Mouse (Mus musculus) erythroid progenitor cell, adult 5-6 weeks (primary cell): Measurements from ENCODE around the gene Efemp2. TPM values are rescaled to one million over a fixed set of nuclear protein-coding genes. Genes with fewer than 3 reads are reported as not detected.
"Not testable (repeated sequence)": the region's sequence is repeated elsewhere in the genome, so short reads cannot be mapped to it uniquely, and the experiment has no call there.

Experiments used
- ATAC-seq: replicated peaks from 2 replicates; pipeline ENCODE4 v1.8.0; 2016; ENCODE audit warnings: moderate number of reproducible peaks, mild to moderate bottlenecking, moderate TSS enrichment, inconsistent platforms; ENCODE audit not compliant: poor library complexity, low FRiP score, severe bottlenecking
- total RNA-seq, 2 experiments: library from RNA; stranded (forward) in 1 of 2; stranded (reverse) in 1 of 2; fragments of 150-400 nt in 1 of 2; fragments of 186-747, 209-891 nt in 1 of 2; gene quantifications; 2 replicates each; pipeline versions ENCODE4 v1.2.3 to v1.2.4; 2015 to 2017; ENCODE audit warnings: low replicate concordance in 2 of 2

The Efemp2 gene
- total RNA-seq, 2 experiments from 2014 or later, result not detected

DNA sequence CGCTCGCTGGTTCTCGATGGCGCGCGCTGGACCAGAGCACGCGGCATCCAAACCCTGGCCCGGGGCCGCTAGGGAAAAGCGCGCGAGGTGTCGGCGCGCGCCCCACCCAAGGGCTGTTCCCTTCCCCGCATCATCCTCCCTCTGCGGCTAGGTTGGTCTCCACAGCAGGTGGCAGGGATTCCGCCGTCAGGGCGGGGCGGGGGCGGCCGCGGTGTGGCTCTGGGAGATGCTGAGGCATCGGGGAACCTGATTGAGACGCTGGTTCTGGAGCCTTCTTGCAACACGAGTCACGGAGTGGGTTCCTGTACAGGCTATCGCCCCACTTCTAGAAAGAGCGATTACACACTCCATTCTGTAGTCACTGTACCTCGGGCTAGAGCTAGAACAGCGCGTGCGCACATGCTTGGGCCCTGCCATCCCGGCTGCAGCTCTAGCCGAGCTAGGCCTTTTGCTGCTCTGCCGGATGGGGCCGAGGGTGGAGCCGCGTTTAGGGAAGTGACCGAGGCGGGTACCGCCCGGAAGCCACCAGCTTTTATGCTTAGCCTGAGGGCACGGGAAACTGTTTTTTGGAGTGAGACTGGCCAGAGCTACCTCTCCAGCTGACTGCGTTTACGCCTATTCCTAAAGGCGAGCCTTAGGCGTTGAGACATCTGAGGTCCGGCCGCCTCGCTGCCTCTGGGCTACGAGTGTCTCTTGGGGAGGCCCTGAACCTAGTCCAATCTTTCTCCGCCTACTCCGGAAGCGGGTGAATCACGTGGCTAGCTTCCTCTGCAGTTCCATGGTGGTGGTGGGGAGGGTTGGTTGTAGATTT, 17.3 kb downstream of the Efemp2 start:
- ATAC-seq, result peak; percentile 36

DNA sequence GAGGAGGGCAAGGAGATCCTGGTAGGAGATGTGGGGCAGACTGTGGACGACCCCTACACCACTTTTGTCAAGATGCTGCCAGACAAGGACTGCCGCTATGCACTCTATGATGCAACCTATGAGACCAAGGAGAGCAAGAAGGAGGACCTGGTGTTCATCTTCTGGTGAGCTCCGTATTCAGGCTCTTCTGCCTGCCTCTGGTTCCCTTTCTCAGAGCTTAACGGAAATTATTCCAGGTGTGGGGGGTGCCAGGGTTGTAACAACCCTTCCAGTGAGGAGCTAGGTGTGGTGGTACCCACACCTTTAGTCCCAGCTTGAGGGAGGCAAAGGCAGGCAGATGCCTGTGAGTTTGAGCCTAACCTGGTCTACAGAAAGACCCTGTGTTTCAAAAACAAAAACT, 18.9 kb downstream of the Efemp2 start:
- ATAC-seq, result no peak

DNA sequence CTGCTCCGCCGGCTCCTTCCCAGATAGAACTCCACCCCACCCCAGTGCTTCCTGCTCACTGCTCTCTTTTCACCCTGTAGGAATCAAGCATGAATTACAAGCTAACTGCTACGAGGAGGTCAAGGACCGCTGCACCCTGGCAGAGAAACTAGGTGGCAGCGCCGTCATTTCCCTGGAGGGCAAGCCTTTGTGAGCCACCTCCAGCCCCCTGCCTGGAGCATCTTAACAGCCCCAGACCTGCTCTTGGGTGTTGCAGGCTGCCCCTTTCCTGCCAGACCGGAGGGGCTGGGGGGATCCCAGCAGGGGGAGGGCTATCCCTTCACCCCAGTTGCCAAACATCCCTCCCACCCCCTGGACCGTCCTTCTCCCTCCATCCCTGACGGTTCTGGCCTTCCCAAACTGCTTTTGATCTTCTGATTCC, 19.6 kb downstream of the Efemp2 start:
- not testable (repeated sequence) for ATAC-seq

DNA sequence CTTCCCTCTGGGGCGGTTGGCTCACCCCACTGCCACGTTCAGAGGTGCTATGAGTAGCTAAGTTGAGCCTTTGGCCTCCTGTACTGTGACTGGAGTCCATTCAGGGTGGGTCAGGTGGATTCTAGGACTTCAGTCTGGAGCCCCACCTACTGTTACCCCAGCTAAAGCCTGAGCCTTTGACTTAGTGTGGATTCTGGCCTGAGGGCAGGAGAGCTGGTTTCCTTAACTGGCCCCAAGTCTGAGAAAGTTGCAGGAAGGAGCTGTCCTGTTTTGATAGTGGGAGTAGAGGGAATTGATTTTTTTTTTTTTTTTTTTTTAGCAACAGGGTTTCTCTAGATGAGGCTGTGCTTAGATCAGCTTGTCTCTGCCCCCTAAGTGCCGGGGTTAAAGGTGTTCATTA, 20.6 kb downstream of the Efemp2 start:
- no peak for ATAC-seq

DNA sequence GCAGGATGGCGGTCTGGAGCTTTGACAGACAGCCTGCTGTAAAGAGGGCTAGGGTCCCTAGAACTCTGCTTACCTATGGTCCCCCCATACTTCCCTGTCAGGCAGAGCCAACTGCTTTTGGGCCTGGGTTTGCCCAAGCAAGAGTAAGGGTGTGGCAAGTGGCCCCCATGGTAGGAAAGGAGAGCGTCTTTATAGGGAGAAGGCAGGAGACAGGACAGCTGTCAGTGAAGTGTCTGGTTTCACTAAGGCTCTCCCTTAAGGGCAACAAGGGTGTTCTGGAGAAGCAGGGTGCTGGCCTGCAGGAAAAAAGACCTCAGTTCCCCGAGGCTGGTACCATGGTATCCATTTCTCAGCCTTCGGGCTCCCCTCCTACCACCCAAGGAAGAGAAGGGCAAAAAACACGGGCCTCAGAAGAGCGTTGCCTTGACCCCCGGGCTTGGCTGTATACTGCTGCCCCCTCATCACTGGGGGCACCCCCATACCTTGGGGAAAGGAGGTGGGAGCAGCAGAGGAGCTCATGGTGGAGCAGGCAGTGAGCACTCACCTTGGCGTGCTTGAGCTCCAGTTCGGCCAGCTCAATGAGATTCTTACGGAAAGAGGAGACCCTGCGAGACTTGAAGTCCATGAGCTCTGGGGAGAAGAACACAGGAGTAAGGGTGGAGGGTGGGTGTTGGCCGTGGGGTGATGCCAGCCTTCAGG, 21.7 kb downstream of the Efemp2 start:
- ATAC-seq, result no peak

DNA sequence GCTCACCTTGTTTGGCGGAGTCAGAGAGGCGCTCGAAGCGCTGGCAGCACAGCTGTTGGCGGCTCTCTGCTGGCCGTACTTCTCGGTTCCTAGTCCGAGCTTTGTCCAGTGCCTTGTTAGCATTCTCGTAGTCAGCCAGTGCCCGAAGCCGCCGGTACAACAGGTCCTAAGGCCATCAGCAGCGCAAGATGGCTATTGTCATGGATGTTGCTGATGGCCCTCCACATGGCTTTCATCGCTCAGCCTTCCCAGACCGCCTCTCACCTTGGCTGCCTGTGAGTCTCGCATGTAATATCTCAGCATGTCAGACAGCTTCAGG, 22.3 kb downstream of the Efemp2 start:
- ATAC-seq, result no peak

DNA sequence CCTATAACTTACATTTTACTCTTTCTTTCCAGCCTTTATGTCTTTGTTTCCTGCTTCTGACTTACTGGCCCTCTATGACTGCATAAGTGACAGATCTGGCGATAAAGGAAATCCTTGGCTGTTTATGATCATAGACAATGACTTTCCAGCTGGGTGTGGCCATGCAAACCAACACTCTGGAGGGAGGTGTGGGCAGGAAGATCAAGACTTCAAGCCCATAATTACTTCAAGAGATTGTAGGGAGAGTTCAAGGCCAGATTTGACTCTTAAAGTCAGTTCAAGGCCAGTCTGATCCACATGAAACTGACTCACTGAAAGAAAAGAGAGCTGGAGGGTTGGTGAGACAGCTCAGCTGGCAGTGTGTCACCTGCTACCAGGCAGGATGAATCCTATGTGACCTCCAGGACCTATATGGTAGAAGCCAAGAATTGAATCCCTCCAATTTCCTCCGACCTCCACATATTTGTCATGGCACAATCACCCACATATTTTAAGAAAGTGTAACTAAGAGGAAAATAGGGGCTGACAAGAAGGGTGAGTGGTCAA, 26.6 kb downstream of the Efemp2 start:
- ATAC-seq, result no peak

DNA sequence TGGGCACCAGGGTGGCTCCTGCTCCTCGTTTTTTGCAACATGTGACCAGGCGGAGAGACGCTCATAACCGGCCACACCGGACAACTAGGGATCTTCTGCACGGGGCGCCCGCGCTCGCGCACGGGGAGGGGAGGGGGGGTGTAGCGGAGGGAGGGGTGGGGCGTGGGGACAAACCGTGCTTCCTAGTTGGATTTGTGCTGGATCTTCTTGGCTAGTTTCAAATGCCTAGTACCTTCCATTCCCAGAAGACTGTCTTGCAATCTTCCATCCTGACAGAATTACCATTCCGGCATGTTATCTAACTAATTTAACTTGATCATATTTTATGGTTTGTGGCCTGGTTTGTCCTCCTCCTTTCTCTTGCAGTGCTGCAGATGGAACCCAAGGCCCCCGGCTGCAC, 29.9 kb downstream of the Efemp2 start, which contains the start of gene 1700020D05Rik:
1700020D05Rik (minus strand) TSS at position 101 of the 400 bp plus-strand sequence.
- no peak for ATAC-seq

DNA sequence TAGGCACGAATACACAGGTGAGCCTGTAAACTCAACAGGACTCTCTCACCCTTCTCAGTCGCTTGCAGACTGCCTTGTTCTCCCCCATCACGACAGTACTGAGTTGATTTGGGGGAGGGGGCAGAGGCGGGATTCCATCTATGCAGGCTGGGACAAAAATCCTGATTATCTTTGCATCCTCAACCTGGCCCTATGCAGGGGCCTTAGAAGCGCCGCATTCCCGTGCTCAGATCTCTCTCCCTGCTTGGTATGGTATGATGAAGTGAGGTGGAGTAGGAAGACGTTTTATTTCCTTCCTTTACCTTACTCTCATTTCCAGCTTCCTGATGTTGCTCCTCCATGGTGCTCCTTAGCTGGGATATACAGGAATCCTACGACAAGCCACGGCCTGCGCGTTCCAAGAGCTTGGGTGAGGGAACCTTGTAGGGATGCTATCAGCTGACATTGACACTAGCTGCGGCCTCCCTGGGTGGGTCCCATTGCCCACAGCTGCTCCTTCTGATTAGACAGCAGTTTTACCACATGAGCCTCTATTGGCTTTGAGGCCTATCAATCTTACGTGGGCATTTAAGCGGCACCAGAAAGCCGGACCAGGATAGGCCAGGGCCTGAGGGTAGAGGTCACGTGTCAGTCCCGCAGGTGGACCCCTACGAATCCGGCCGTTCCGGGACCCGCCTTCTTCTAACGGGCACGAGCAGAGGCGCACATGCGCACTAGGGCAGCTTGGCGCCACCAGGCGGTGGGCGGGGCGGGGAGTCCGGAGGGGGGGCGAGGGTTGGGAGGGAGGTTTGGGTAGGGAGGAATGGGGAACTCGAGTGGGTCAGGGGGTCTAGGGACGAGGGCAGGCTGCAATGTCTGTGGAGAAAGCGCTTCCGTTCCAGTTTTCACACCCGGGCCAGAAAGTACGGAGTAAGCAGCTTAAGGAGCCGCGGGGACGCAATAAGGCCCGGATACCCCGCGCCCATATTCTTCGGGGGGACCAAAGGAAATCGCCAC, 36.6 kb downstream of the Efemp2 start, which contains the start of gene Snx32:
Snx32 (minus strand) TSS at position 508 of the 996 bp plus-strand sequence.
- peak; percentile 98 for ATAC-seq

DNA sequence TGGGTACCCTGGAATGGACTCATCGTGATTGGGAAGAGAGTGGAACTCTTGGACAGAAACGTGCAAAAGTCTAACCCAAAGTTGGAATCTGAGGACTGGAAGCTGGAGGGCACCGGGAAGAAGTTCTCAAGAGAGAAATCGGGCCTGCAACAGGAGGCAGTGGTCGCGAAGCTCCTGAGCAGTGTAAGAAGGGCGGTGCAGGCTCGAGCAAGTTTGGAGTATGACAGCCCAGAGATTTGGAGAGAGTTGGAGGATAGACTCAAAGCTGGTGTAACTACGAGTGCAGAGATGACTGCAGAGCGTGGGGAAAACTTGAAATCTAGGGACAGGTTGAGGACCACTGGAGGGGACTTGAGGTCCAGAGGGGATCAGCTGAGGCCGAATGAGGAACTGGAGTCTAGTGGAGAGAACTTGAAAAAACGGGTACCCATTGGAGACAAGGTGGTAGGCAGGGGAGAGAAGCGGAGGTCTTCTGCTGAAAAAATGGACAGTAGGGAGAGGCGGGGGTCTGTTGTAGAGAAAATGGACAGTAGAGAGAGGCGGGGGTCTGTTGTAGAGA, 37.4 kb downstream of the Efemp2 start:
- ATAC-seq, result no peak

DNA sequence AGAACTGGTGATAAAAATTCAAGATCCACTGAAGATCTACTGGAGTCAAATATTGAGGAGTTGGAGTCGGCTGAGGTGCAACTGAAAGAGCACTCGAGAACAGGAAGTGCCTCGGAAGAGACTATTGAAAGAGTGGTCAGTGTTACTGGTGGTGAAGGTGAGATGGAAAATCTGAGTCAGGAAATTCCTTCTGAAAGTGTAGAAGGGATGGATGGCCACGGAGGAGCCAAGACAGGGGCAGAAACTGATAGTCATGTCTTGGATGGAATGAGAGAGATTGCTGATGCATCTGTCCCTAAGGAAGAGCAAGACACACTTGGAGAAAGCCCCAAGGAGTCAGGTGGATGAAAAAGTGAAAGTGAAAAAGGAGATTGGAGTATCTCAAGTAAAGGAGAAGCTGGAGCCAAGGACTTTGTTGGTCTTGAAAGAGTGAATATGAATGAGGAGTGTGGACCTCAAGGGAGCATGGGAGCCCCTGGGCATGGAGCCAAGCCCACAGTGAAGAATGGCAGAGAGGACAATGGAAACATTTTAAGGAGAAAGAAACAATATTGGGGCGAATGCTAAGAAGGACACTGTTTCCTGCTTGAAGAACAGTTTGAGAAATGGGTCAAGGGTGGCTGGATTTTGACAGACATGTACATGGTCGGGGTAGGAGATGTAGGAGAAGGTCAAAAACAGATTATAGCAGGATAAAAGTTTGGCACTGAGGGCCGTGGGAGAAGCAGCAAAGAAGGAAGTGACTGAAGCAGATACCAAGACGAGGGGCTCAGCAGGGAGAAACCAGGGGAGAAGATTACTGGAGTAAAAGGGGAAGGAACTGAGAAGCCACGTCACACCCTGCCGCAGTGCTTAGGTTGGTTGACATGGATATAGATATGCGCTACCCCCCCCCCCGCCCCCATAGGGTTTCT, 38.6 kb downstream of the Efemp2 start:
- ATAC-seq, result no peak

DNA sequence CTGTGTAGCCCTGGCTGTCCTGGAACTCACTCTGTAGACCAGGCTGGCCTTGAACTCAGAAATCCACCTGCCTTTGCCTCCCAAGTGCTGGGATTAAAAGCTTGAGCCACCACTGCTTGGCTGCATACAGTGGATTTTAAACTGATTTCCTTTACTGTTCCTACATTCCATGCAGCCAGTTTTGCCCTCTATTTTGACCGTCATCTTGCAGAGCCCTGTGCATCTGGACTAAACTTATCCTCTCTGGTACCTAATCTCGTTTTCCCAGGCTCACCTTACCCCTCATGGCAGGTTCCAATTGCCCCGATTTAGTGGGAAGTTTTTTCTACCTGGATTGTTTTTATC, 39.2 kb downstream of the Efemp2 start:
- no peak for ATAC-seq

DNA sequence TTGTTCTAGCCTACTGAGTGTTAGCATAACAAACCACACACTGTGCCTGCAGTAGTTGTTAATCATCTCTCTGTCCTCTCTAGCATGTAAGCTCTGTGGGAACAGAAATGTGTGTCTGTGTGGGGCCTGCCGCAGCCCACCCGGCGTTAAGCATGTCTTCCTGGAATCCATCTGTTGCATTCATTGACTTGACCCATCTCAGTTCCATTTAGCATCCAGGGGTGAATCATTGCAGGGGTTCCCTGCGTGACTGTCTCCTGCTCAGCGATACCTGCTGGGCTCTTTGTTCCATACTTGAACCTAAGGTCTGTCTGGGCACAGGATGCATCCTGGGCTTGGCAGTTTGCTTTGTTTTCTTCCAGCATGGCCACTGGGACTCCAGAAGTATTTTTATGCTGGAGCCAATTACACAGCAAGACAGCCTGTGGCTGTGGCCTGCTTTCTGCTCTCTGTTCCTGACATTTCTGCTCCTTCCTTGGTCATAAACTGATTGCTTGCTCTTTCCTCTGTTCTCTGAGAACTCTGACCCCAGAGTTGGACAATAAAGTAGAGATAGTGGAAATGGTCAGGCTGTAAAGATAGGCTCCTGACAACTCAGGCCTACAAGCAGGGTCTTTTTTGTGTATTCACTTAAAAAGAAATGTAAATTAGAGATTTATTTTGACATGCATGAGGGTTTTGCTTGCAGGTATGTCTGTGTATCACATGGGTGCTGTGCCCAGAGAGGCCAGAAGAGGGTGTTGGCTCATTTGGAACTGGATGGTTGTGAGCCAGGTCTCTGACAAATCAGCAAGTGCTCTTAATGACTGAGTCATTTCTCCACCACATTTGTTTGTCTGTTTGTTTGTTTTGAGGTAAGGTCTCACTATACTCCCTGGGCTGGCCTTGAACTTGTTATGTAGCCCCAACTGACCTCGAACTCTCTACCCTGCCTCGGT, 42.4 kb downstream of the Efemp2 start:
- 0 out of 2 replicates have a peak, but pooled peaks have one; percentile 51 for ATAC-seq

DNA sequence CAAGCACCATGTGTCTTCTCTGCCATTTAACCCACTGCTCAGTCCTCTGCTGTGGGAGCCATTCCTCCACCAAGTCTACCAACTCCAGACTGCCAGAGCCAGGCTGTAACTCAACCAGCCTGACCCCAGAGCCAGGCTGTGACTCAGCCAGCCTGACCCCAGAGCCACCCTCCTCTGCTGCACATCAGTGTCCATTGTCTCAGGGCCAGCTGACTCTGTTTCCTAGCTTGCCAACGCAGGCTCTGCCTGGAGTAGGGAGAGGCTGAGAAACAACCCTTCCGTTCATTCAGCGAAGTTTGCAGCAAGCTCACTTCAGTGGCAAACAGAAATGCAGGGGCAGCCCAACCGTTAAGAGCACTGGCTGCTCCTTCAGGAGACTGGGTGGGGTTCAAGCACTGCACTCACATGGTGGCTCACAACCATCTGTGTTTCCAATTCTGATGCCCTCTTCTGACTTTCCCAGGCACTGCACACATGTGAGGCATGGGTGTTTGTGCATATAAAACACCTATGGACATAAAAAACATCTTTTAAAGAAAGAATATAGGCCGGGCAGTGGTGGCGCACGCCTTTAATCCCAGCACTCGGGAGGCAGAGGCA, 43.3 kb downstream of the Efemp2 start:
- ATAC-seq, result no peak

DNA sequence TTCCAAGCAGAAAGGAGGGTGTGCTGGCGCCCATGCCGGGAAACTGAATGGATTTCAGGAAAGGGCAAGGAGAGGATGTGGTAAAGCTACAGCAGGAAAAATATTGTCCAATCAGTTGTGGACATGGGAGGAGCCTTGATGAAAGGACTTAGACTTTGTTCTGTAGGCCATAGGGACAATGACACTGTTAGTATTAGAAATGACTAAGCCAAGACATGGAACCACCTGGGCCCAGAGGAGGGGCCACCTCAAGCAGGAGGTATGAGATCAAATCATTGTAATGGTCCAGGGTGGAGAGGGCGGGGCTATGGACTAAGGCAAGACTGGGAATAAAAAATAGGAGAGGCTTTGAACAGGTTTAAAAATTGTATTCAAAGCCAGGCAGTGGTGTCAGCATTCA, 45.0 kb downstream of the Efemp2 start:
- ATAC-seq, result no peak

DNA sequence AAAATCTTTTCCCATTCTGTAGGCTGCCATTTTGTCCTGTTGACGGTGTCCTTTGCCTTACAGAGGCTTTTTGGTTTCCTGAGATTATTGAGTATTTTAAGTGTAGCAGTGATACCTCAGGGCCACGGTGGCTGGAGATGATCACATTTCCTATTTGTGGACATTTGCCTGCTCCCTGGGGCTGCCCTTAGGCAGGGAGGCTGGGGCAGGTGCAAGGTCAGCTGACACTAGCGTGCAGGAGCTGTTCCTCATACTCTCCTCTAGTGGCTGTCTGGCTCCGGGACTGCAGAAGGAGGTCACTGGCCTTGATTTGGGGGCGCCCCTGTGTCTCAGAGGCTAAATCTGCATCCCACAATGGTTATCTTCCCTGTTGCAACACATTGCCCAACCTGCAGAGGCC, 51.5 kb downstream of the Efemp2 start:
- no peak for ATAC-seq
